Mouse (Mus musculus): ENCODE data around the gene Pla2r1.

GRCm38 (mm10) chr2:60541745-60542144 lies 11.4 kb downstream of the Pla2r1 start:
- no peak for TF ChIP-seq CTCF (IDR thresholded peaks at IDR 0.05; ENCODE audit: control insufficient read depth, insufficient read depth, low read length)
- TF ChIP-seq POLR2A (IDR thresholded peaks at IDR 0.05; ENCODE audit: borderline replicate concordance, control insufficient read depth, low read depth, low read length): no peak

Data from bone marrow, adult 2 months (tissue).